Mouse (Mus musculus) colon, adult 2 months (tissue): ENCODE measurements around the gene Sqor. TPM values are rescaled to one million over a fixed set of nuclear protein-coding genes. Genes with fewer than 3 reads are reported as not detected.

ENCODE experiments used
- polyA plus RNA-seq: library from polyadenylated mRNA; depleted of rRNA; stranded (reverse); fragments of >200 nt; gene quantifications from 2 replicates; pipeline ENCODE4 v1.2.3, GENCODE M21; 2012; rRNA removed

Sqor gene
- 275 and 276 TPM in 2 replicates for polyA plus RNA-seq

GRCm38 (mm10) chr2:122765071-122765793 is at the start of gene Sqor:
Gene Sqor (plus strand): TSS chr2:122765237.

GRCm38 (mm10) chr2:122737894-122738830 is 26.9 kb upstream of the Sqor start, which contains the start of gene Bloc1s6:
Gene Bloc1s6 (plus strand): TSS chr2:122738503.

Other genes starting within 250 kb of the Sqor start
- gene Gatm, start 153.9 kb upstream of the Sqor start, polyA plus RNA-seq = 9.4 and 12.1 TPM in 2 replicates
- gene AA467197, start 128.3 kb upstream of the Sqor start, polyA plus RNA-seq = 37.3 and 45.6 TPM in 2 replicates
- 8.5 and 9.8 TPM in 2 replicates for gene Slc30a4, start 62.6 kb upstream of the Sqor start, polyA plus RNA-seq
- gene Bloc1s6, start 26.7 kb upstream of the Sqor start, polyA plus RNA-seq = 38.9 and 56.4 TPM in 2 replicates